In genomic region chr2:119758101-119758843, GRCm38 (mm10) we compare ENCODE assay signal across 8 mouse cellular contexts. TPM values are rescaled to one million over a fixed set of nuclear protein-coding genes. Genes with fewer than 3 reads are reported as not detected.
A peak's percentile ranks its signal among the peaks of the same experiment; 100 is the strongest.
DNase-seq lines count a peak whose midpoint lies in the region; ATAC-seq and TF ChIP-seq lines count a peak whose summit lies in the region.

No protein-coding gene starts in this region.

- H3K36me3 ChIP-seq in MEL (ENCODE audit: control insufficient read depth in 1 of 2, insufficient read depth in 2 of 2, low read length in 2 of 2): no peaks in the 10 kb centered on the region
- peaks cover under 1% of the 10 kb centered on the region; the same call in 1 of the 2 replicates for H3K36me3 ChIP-seq in limb, embryonic 12.5 days
- H3K36me3 ChIP-seq in midbrain, embryonic 15.5 days (replicated peaks): no peaks in the 10 kb centered on the region

- no peaks in the 10 kb centered on the region for H3K9me3 ChIP-seq in MEL (replicated peaks; ENCODE audit: insufficient read depth, low read length)
- no peaks in the 10 kb centered on the region for H3K9me3 ChIP-seq in limb, embryonic 12.5 days
- no peaks in the 10 kb centered on the region for H3K9me3 ChIP-seq in midbrain, embryonic 15.5 days

- TF ChIP-seq POLR2A in MEL (IDR thresholded peaks at IDR 0.05; ENCODE audit: control insufficient read depth in 1 of 2, insufficient read depth in 1 of 2, low read depth in 1 of 2, low read length in 2 of 2, poor library complexity in 1 of 2): no peak

- peak; percentile 32 for DNase-seq in CD4-positive helper T cell, adult 2 months (ENCODE audit: low read depth, low spot score)
- DNase-seq in MEL (ENCODE audit: low read depth, low spot score): peak; percentile 24
- peak; percentile 37 for DNase-seq in embryo, embryonic 10 days (ENCODE audit: low spot score)
- DNase-seq in heart, postnatal 10 days: peak; percentile 14 to 26
- DNase-seq in thymus, postnatal 36 days: peak; percentile 41 to 50
- DNase-seq in left cerebral cortex, postnatal 25 days (ENCODE audit: low spot score in 2 of 2): no peak

- intact Hi-C loops in heart, postnatal 10 days (cut with DNase I): no loop called here
- intact Hi-C loops in left cerebral cortex, postnatal 25 days (cut with DNase I): no loop called here

- H3K4me1 ChIP-seq in MEL (ENCODE audit: control insufficient read depth in 1 of 2, insufficient read depth in 2 of 2, low read length in 2 of 2): no peaks in the 10 kb centered on the region
- H3K4me1 ChIP-seq in limb, embryonic 12.5 days (replicated peaks): peaks cover 14% of the 10 kb centered on the region
- H3K4me1 ChIP-seq in midbrain, embryonic 15.5 days: peaks cover 15% of the 10 kb centered on the region

- H3K4me3 ChIP-seq in MEL (ENCODE audit: control insufficient read depth in 1 of 2, insufficient read depth in 1 of 2, low read depth in 2 of 2, low read length in 2 of 2): peak overlapping the region; percentile 48 to 67
- peak overlapping the region; percentile 62 for H3K4me3 ChIP-seq in limb, embryonic 12.5 days (replicated peaks)
- peak overlapping the region; percentile 67 for H3K4me3 ChIP-seq in midbrain, embryonic 15.5 days

- H3K27me3 ChIP-seq in MEL (ENCODE audit: control insufficient read depth in 1 of 2, insufficient read depth in 2 of 2, low read length in 2 of 2): no peaks in the 10 kb centered on the region
- peaks cover 91% of the 10 kb centered on the region for H3K27me3 ChIP-seq in limb, embryonic 12.5 days
- H3K27me3 ChIP-seq in midbrain, embryonic 15.5 days (replicated peaks): peaks cover 38% of the 10 kb centered on the region

- H3K27ac ChIP-seq in MEL (ENCODE audit: control insufficient read depth, low read depth, low read length): no peak overlapping the region
- no peak overlapping the region for H3K27ac ChIP-seq in limb, embryonic 12.5 days
- no peak overlapping the region for H3K27ac ChIP-seq in midbrain, embryonic 15.5 days

- peak overlapping the region; percentile 99 for H3K4me2 ChIP-seq in limb, embryonic 12.5 days
- H3K4me2 ChIP-seq in midbrain, embryonic 15.5 days: peak overlapping the region; percentile 98

- no peak for TF ChIP-seq RAD21 in MEL (IDR thresholded peaks at IDR 0.05; ENCODE audit: low read depth, low read length)

- ATAC-seq in limb, embryonic 12.5 days (ENCODE audit: insufficient number of reproducible peaks, insufficient read depth, low FRiP score, low TSS enrichment, low read depth): peak; percentile 38; the same call in 1 of the 2 replicates
- peak; percentile 65 for ATAC-seq in midbrain, embryonic 15.5 days (replicated peaks)

- TF ChIP-seq EP300 in MEL (IDR thresholded peaks at IDR 0.05; ENCODE audit: low read depth in 1 of 2, low read length in 2 of 2): no peak

- peak overlapping the region; percentile 59 for H3K9ac ChIP-seq in MEL (ENCODE audit: control insufficient read depth, low read depth, low read length, poor library complexity, severe bottlenecking)
- peak overlapping the region; percentile 62 for H3K9ac ChIP-seq in limb, embryonic 12.5 days (replicated peaks)
- peak overlapping the region; percentile 50 for H3K9ac ChIP-seq in midbrain, embryonic 15.5 days

- H3K79me2 ChIP-seq in MEL (ENCODE audit: control insufficient read depth, insufficient read depth, low read length, poor library complexity): no peaks in the 10 kb centered on the region

- WGBS in limb, embryonic 12.5 days: under 1% methylated on average over 71 of the region's 77 CpGs
- under 1% methylated on average over 69 of the region's 77 CpGs for WGBS in midbrain, embryonic 15.5 days

- no peak for TF ChIP-seq CTCF in MEL (IDR thresholded peaks at IDR 0.05 in 2 of 3, conservative IDR thresholded peaks at IDR 0.05 in 1 of 3; ENCODE audit: control insufficient read depth in 1 of 3, insufficient read depth in 1 of 3, low read depth in 2 of 3, low read length in 3 of 3, poor library complexity in 1 of 3, severe bottlenecking in 1 of 3)

TF ChIP-seq in MEL, 35 proteins besides CTCF, POLR2A, EP300 and RAD21:
- no peak for TF ChIP-seq E2F4 (IDR thresholded peaks at IDR 0.05; ENCODE audit: borderline replicate concordance, low read depth, low read length)
- TF ChIP-seq MAX (IDR thresholded peaks at IDR 0.05; ENCODE audit: low read length): no peak
- TF ChIP-seq NRF1 (IDR thresholded peaks at IDR 0.05; ENCODE audit: insufficient read depth, low read depth, low read length, poor library complexity, severe bottlenecking): no peak
- TF ChIP-seq TCF12 (IDR thresholded peaks at IDR 0.05; ENCODE audit: low read depth, low read length): no peak

RNA-seq across cellular contexts. Expression of gene Ltk, which starts 2.0 kb away (rescaled TPM):
- 0.23 and 0.33 TPM in 2 replicates for total RNA-seq in MEL (2012; rRNA removed)
- polyA plus RNA-seq in MEL (2012; ENCODE audit: insufficient read depth in 1 of 2, insufficient read length in 2 of 2, low read depth in 1 of 2, low replicate concordance in 2 of 2, missing spikeins in 1 of 2): 1 to 10 TPM in 1 of 2 experiments, not detected in 1; 2.5 TPM
- under 1 TPM in 1 of 2 experiments, not detected in 1; 0.15 TPM for total RNA-seq in heart, postnatal 10 days (2021)
- not detected in 2 replicates for polyA plus RNA-seq in limb, embryonic 12.5 days (2016; fragmentation: Nextera tagmentation; extraction: Ambion mirVana)
- polyA plus RNA-seq in midbrain, embryonic 15.5 days (2015; fragmentation: Nextera tagmentation; extraction: Ambion mirVana): 2.2 and 3.5 TPM in 2 replicates
- 10 to 100 TPM; 18.9 to 20.6 TPM for total RNA-seq in left cerebral cortex, postnatal 25 days (2021)

RNA-seq across cellular contexts. Expression of gene Itpka, which starts 16.1 kb away (rescaled TPM):
- total RNA-seq in MEL (2012; rRNA removed): 1.8 and 2.1 TPM in 2 replicates
- polyA plus RNA-seq in MEL (2012; ENCODE audit: insufficient read depth in 1 of 2, insufficient read length in 2 of 2, low read depth in 1 of 2, low replicate concordance in 2 of 2, missing spikeins in 1 of 2): 1 to 10 TPM in 1 of 2 experiments, not detected in 1; 3.1 TPM
- 1 to 10 TPM in 1 of 2 experiments, under 1 TPM in 1; 0.74 to 1.5 TPM for total RNA-seq in heart, postnatal 10 days (2021)
- polyA plus RNA-seq in limb, embryonic 12.5 days (2016; fragmentation: Nextera tagmentation; extraction: Ambion mirVana): 0.60 and 0.76 TPM in 2 replicates
- 0.11 and 0.18 TPM in 2 replicates for polyA plus RNA-seq in midbrain, embryonic 15.5 days (2015; fragmentation: Nextera tagmentation; extraction: Ambion mirVana)
- 100 to 1,000 TPM; 188 to 208 TPM for total RNA-seq in left cerebral cortex, postnatal 25 days (2021)

RNA-seq across cellular contexts. Expression of gene Rpap1, which starts 29.1 kb away (rescaled TPM):
- total RNA-seq in MEL (2012; rRNA removed): 12.9 and 13.6 TPM in 2 replicates
- polyA plus RNA-seq in MEL (2012; ENCODE audit: insufficient read depth in 1 of 2, insufficient read length in 2 of 2, low read depth in 1 of 2, low replicate concordance in 2 of 2, missing spikeins in 1 of 2): 10 to 100 TPM in 1 of 2 experiments, not detected in 1; 26.8 TPM
- 10 to 100 TPM; 13.7 to 14.4 TPM for total RNA-seq in heart, postnatal 10 days (2021)
- 35.7 and 36.9 TPM in 2 replicates for polyA plus RNA-seq in limb, embryonic 12.5 days (2016; fragmentation: Nextera tagmentation; extraction: Ambion mirVana)
- 21.3 and 21.6 TPM in 2 replicates for polyA plus RNA-seq in midbrain, embryonic 15.5 days (2015; fragmentation: Nextera tagmentation; extraction: Ambion mirVana)
- 10 to 100 TPM; 17.7 to 20.2 TPM for total RNA-seq in left cerebral cortex, postnatal 25 days (2021)

RNA-seq across cellular contexts. Expression of gene Tyro3, which starts 39.3 kb away (rescaled TPM):
- 11.0 and 11.2 TPM in 2 replicates for total RNA-seq in MEL (2012; rRNA removed)
- 10 to 100 TPM in 1 of 2 experiments, not detected in 1; 15.2 TPM for polyA plus RNA-seq in MEL (2012; ENCODE audit: insufficient read depth in 1 of 2, insufficient read length in 2 of 2, low read depth in 1 of 2, low replicate concordance in 2 of 2, missing spikeins in 1 of 2)
- 1 to 10 TPM; 5.0 to 6.6 TPM for total RNA-seq in heart, postnatal 10 days (2021)
- 34.6 and 37.8 TPM in 2 replicates for polyA plus RNA-seq in limb, embryonic 12.5 days (2016; fragmentation: Nextera tagmentation; extraction: Ambion mirVana)
- polyA plus RNA-seq in midbrain, embryonic 15.5 days (2015; fragmentation: Nextera tagmentation; extraction: Ambion mirVana): 20.3 and 22.2 TPM in 2 replicates
- 100 to 1,000 TPM; 177 to 182 TPM for total RNA-seq in left cerebral cortex, postnatal 25 days (2021)

Comparison
In these comparisons a context has a peak if more than half of its experiments do, and no peak if none do; other contexts are left out.
1. DNase-seq: peak in CD4-positive helper T cell, adult 2 months (single experiment), MEL (single experiment), embryo, embryonic 10 days (single experiment), heart, postnatal 10 days (2 of 2) and thymus, postnatal 36 days (2 of 2); none in left cerebral cortex, postnatal 25 days (0 of 2).
2. RNA of gene Ltk, which starts 2.0 kb away (total RNA-seq): 18.9 to 20.6 TPM in left cerebral cortex, postnatal 25 days; 0.23 to 0.33 TPM in MEL and 0.15 TPM in heart, postnatal 10 days; every median in the first group is over 10 times any median in the second.
3. RNA of gene Itpka, which starts 16.1 kb away (total RNA-seq): 188 to 208 TPM in left cerebral cortex, postnatal 25 days; 1.8 to 2.1 TPM in MEL and 0.74 to 1.5 TPM in heart, postnatal 10 days; every median in the first group is over 10 times any median in the second.
4. Peak in every context shown above with its lines, with median percentiles within 50 percentile points of each other: H3K4me3 ChIP-seq and H3K9ac ChIP-seq.